Mouse (Mus musculus): Measurements from ENCODE around the gene Eif2b4.

DNA sequence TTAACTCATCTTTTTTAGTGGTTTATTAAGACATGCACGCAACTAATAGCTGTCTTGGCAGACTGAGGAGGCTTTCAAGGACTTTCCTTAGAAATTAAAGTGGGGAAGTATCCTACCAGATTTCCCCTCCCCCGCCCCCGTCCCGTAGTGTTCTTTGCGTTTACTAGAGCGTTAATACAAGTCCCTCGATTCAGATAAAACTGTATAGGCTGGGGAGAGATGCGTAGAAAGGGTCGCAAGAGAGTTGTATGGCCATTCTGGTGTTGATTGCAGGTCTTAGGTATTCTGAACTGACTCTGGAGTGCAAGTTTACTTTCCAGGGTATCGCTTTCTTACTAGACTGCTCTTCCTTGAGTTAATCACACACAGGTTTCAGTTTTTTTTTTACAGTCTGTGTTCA is 49.0 kb upstream of the Eif2b4 start:
- TF ChIP-seq CTCF (conservative IDR thresholded peaks at IDR 0.05; ENCODE audit: low read length) (no peak), NANOG (IDR thresholded peaks at IDR 0.05; ENCODE audit: borderline replicate concordance, low read length) (no peak)
